Mouse (Mus musculus): Measurements from ENCODE around the gene Ccdc127. TPM values are rescaled to one million over a fixed set of nuclear protein-coding genes. Genes with fewer than 3 reads are reported as not detected.

The Ccdc127 gene
- polyA plus RNA-seq, 1 experiment, result 22.0 TPM

- DNase-seq (ENCODE audit: low spot score), result peak; percentile 29
Observed at GRCm38 (mm10) chr13:74390371-74390990, 40.4 kb downstream of the Ccdc127 start, which contains the start of gene Zfp72. Zfp72 (minus strand) TSS chr13:74390836.

GRCm38 (mm10) chr13:74391156-74391555, 41.0 kb downstream of the Ccdc127 start:
- DNase-seq (ENCODE audit: low spot score), result no peak

- no peak for DNase-seq (ENCODE audit: low spot score)
Observed at GRCm38 (mm10) chr13:74399298-74399839, 49.3 kb downstream of the Ccdc127 start, which contains the start of gene Ftl1-ps1. Ftl1-ps1 (plus strand) TSS chr13:74399694.

Other genes with a start within 250 kb of the Ccdc127 start
- 0.03 and 0.04 TPM in 2 replicates for gene Slc9a3, start 228.9 kb upstream of the Ccdc127 start, polyA plus RNA-seq (2012; rRNA removed)
- 37.3 and 37.5 TPM in 2 replicates for gene Exoc3, start 141.6 kb upstream of the Ccdc127 start, polyA plus RNA-seq (2012; rRNA removed)
- 5.1 and 7.6 TPM in 2 replicates for gene Ahrr, start 58.0 kb upstream of the Ccdc127 start, polyA plus RNA-seq (2012; rRNA removed)
- 137 and 164 TPM in 2 replicates for gene Pdcd6, start 32.7 kb upstream of the Ccdc127 start, polyA plus RNA-seq (2012; rRNA removed)
- gene Sdha, start within 50 bp of the Ccdc127 start, polyA plus RNA-seq (2012; rRNA removed), result 162 and 174 TPM in 2 replicates
- 1.7 and 2.2 TPM in 2 replicates for gene Lrrc14b, start 13.7 kb downstream of the Ccdc127 start, polyA plus RNA-seq (2012; rRNA removed)
- gene Zfp72, start 40.5 kb downstream of the Ccdc127 start, polyA plus RNA-seq (2012; rRNA removed), result 1.5 TPM in 2 replicates
- 118 and 147 TPM in 2 replicates for gene Ftl1-ps1, start 49.4 kb downstream of the Ccdc127 start, polyA plus RNA-seq (2012; rRNA removed)
- gene Zfp825, start 143.7 kb downstream of the Ccdc127 start, polyA plus RNA-seq (2012; rRNA removed), result 10.4 and 11.8 TPM in 2 replicates